Mouse (Mus musculus): Measurements from ENCODE around the gene Akt3. TPM values are rescaled to one million over a fixed set of nuclear protein-coding genes. Genes with fewer than 3 reads are reported as not detected.

The Akt3 gene
- total RNA-seq, 1 experiment, result 8.4 TPM

DNA sequence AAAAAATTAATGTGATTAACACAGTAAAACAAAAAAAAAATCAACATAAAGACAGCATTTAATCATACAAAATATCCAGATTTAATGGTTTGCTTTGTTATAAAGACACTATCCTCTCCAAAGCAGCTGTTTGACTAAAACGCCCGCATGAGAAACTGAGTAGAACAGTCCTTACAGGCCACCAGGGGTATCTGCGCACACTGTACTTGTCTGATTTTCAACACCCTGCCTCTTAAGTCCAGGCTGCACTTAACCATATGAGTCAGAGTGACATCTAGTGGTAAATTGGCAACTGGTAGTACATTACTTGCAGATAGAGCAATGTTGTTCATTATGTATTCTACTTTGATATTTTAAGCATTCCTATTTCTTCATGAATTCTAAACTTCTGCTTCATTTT is 69.3 kb downstream of the Akt3 start:
- in situ Hi-C loops (cut with MboI; ENCODE audit: low sequenced_read_pairs in 2 of 2, unreplicated experiment in 2 of 2), result loop anchor here in 1 of 2 experiments (25.0 kb wide), 1 partner anchor 301 kb away; no protein-coding TSS in a partner anchor
- H3K36me3 ChIP-seq (ENCODE audit: control insufficient read depth, insufficient read depth, low read length, poor library complexity, severe bottlenecking), result no peaks in the 10 kb centered on the region
- TF ChIP-seq MAFK (IDR thresholded peaks at IDR 0.05; ENCODE audit: insufficient read depth, low read depth, low read length) (no peak), CHD2 (IDR thresholded peaks at IDR 0.05; ENCODE audit: low read depth, low read length) (no peak), ZC3H11A (IDR thresholded peaks at IDR 0.05; ENCODE audit: borderline replicate concordance, low read depth, low read length) (peak; percentile 61; the same call in 1 of the 2 replicates), ZNF384 (IDR thresholded peaks at IDR 0.05; ENCODE audit: low read depth, low read length) (no peak), HCFC1 (IDR thresholded peaks at IDR 0.05; ENCODE audit: borderline replicate concordance, insufficient read depth, low read length) (no peak)
- no peaks in the 10 kb centered on the region for H3K4me1 ChIP-seq (ENCODE audit: control insufficient read depth in 2 of 2, insufficient read depth in 2 of 2, low read length in 2 of 2, poor library complexity in 1 of 2)
- H3K9me3 ChIP-seq (ENCODE audit: control insufficient read depth, insufficient read depth, low read depth, low read length), result no peaks in the 10 kb centered on the region
- peak; percentile 31 for DNase-seq (ENCODE audit: low read depth, low spot score)
- no peak overlapping the region for H3K4me3 ChIP-seq (ENCODE audit: insufficient read depth in 1 of 2, low read depth in 1 of 2, low read length in 2 of 2, poor library complexity in 1 of 2, severe bottlenecking in 1 of 2)
- H3K9ac ChIP-seq (ENCODE audit: insufficient read depth, low read depth, low read length, poor library complexity, severe bottlenecking), result no peak overlapping the region
- no peak overlapping the region for H3K27ac ChIP-seq (ENCODE audit: insufficient read depth, low read depth, low read length, poor library complexity, severe bottlenecking)

DNA sequence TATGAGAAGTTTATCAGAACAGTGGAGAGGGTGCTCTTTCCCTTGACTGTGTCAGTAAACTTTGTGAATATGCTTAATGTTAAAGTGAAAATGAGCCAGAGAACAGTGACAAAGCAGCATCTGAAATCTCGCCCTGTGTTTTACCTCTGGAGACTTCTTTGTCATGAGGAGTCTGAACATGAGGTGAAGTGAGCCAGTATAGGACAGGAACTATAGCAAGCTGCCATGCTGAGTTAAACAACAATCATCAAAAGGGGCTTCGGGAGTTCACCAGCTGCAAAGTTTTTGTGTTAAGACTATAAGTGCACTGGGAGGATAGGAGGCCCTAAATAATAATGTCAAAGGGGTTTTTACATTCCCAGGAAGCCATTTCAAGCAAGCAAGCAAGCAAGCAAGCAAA is 71.3 kb downstream of the Akt3 start:
- no peaks in the 10 kb centered on the region for H3K4me1 ChIP-seq (ENCODE audit: control insufficient read depth in 2 of 2, insufficient read depth in 2 of 2, low read length in 2 of 2, poor library complexity in 1 of 2)
- TF ChIP-seq ZNF384 (IDR thresholded peaks at IDR 0.05; ENCODE audit: low read depth, low read length), result no peak
- TF ChIP-seq MAFK (IDR thresholded peaks at IDR 0.05; ENCODE audit: insufficient read depth, low read depth, low read length), result no peak
- no peak for TF ChIP-seq ZC3H11A (IDR thresholded peaks at IDR 0.05; ENCODE audit: borderline replicate concordance, low read depth, low read length)
- TF ChIP-seq HCFC1 (IDR thresholded peaks at IDR 0.05; ENCODE audit: borderline replicate concordance, insufficient read depth, low read length), result no peak
- no peak for TF ChIP-seq CHD2 (IDR thresholded peaks at IDR 0.05; ENCODE audit: low read depth, low read length)
- H3K27ac ChIP-seq (ENCODE audit: insufficient read depth, low read depth, low read length, poor library complexity, severe bottlenecking), result no peak overlapping the region
- H3K9ac ChIP-seq (ENCODE audit: insufficient read depth, low read depth, low read length, poor library complexity, severe bottlenecking), result no peak overlapping the region
- H3K4me3 ChIP-seq (ENCODE audit: insufficient read depth in 1 of 2, low read depth in 1 of 2, low read length in 2 of 2, poor library complexity in 1 of 2, severe bottlenecking in 1 of 2), result no peak overlapping the region
- H3K36me3 ChIP-seq (ENCODE audit: control insufficient read depth, insufficient read depth, low read length, poor library complexity, severe bottlenecking), result no peaks in the 10 kb centered on the region
- in situ Hi-C loops (cut with MboI; ENCODE audit: low sequenced_read_pairs in 2 of 2, unreplicated experiment in 2 of 2), result loop anchor here in 1 of 2 experiments (25.0 kb wide), 1 partner anchor 299 kb away; no protein-coding TSS in a partner anchor
- DNase-seq (ENCODE audit: low read depth, low spot score), result no peak
- H3K9me3 ChIP-seq (ENCODE audit: control insufficient read depth, insufficient read depth, low read depth, low read length), result no peaks in the 10 kb centered on the region

DNA sequence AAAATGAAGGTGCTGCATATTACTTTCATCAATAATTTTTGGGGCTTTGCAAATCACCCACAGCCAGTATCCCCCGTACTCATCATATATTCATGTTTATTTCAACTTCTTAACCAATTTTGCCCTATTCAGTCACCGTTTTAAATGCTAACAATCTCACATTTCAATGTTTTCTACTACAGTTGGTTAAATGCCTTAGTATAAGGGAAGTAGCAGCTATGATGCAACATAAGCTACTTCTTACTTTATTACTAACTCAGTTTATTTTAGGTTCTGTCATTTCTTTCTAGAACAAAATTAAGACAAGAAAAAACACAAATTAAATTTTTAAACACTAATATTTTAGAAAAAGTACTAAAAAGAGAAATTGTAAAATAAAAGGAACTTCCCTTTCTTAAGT is 78.4 kb downstream of the Akt3 start:
- DNase-seq (ENCODE audit: low read depth, low spot score), result no peak
- Histone ChIP-seq H3K4me1 (ENCODE audit: control insufficient read depth in 2 of 2, insufficient read depth in 2 of 2, low read length in 2 of 2, poor library complexity in 1 of 2) (no peaks in the 10 kb centered on the region), H3K36me3 (ENCODE audit: control insufficient read depth, insufficient read depth, low read length, poor library complexity, severe bottlenecking) (no peaks in the 10 kb centered on the region), H3K27ac (ENCODE audit: insufficient read depth, low read depth, low read length, poor library complexity, severe bottlenecking) (no peak overlapping the region), H3K4me3 (ENCODE audit: insufficient read depth in 1 of 2, low read depth in 1 of 2, low read length in 2 of 2, poor library complexity in 1 of 2, severe bottlenecking in 1 of 2) (no peak overlapping the region), H3K9ac (ENCODE audit: insufficient read depth, low read depth, low read length, poor library complexity, severe bottlenecking) (no peak overlapping the region), H3K9me3 (ENCODE audit: control insufficient read depth, insufficient read depth, low read depth, low read length) (no peaks in the 10 kb centered on the region)
- in situ Hi-C loops (cut with MboI; ENCODE audit: low sequenced_read_pairs in 2 of 2, unreplicated experiment in 2 of 2), result loop anchor here in 1 of 2 experiments (25.0 kb wide), 1 partner anchor 292 kb away; no protein-coding TSS in a partner anchor
- TF ChIP-seq ZC3H11A (IDR thresholded peaks at IDR 0.05; ENCODE audit: borderline replicate concordance, low read depth, low read length) (no peak), HCFC1 (IDR thresholded peaks at IDR 0.05; ENCODE audit: borderline replicate concordance, insufficient read depth, low read length) (no peak), ZNF384 (IDR thresholded peaks at IDR 0.05; ENCODE audit: low read depth, low read length) (no peak), MAFK (IDR thresholded peaks at IDR 0.05; ENCODE audit: insufficient read depth, low read depth, low read length) (no peak), CHD2 (IDR thresholded peaks at IDR 0.05; ENCODE audit: low read depth, low read length) (no peak)

DNA sequence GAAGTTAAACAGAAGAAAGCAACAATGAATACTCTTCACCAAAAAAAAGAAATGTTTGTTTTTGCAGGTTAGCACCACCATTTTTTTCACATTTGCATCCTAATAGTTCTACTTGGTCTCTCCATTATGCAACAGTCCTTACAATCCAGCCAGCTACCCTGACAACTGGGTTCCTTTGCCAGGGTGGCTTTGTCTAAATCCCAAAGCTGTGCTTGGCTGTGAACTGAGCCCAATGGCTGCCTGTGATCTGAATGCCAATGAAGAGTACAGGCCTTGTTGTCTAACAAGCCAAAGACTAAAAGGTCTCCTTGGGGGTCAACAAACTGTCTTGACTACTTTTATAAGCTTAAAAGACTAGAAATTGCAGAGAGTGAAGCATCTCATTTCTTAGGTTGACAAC is 82.6 kb downstream of the Akt3 start:
- Histone ChIP-seq H3K4me1 (ENCODE audit: control insufficient read depth in 2 of 2, insufficient read depth in 2 of 2, low read length in 2 of 2, poor library complexity in 1 of 2) (no peaks in the 10 kb centered on the region), H3K4me3 (ENCODE audit: insufficient read depth in 1 of 2, low read depth in 1 of 2, low read length in 2 of 2, poor library complexity in 1 of 2, severe bottlenecking in 1 of 2) (no peak overlapping the region), H3K36me3 (ENCODE audit: control insufficient read depth, insufficient read depth, low read length, poor library complexity, severe bottlenecking) (no peaks in the 10 kb centered on the region), H3K9me3 (ENCODE audit: control insufficient read depth, insufficient read depth, low read depth, low read length) (no peaks in the 10 kb centered on the region), H3K27ac (ENCODE audit: insufficient read depth, low read depth, low read length, poor library complexity, severe bottlenecking) (no peak overlapping the region), H3K9ac (ENCODE audit: insufficient read depth, low read depth, low read length, poor library complexity, severe bottlenecking) (no peak overlapping the region)
- DNase-seq (ENCODE audit: low read depth, low spot score), result no peak
- no peak for TF ChIP-seq MAFK (IDR thresholded peaks at IDR 0.05; ENCODE audit: insufficient read depth, low read depth, low read length)
- TF ChIP-seq ZC3H11A (IDR thresholded peaks at IDR 0.05; ENCODE audit: borderline replicate concordance, low read depth, low read length), result no peak
- no peak for TF ChIP-seq HCFC1 (IDR thresholded peaks at IDR 0.05; ENCODE audit: borderline replicate concordance, insufficient read depth, low read length)
- TF ChIP-seq CHD2 (IDR thresholded peaks at IDR 0.05; ENCODE audit: low read depth, low read length), result no peak
- no peak for TF ChIP-seq ZNF384 (IDR thresholded peaks at IDR 0.05; ENCODE audit: low read depth, low read length)
- in situ Hi-C loops (cut with MboI; ENCODE audit: low sequenced_read_pairs in 2 of 2, unreplicated experiment in 2 of 2), result loop anchor here in 1 of 2 experiments (25.0 kb wide), 1 partner anchor 288 kb away; no protein-coding TSS in a partner anchor
